Mouse (Mus musculus): ENCODE measurements at regions not wholly inside any gene's neighbourhood (a gene's known extent, or its start where the extent isn't known, plus 50 kb on each side); places are given as distances from the start of the nearest gene placed in this dataset.

- no peak for DNase-seq (ENCODE audit: low spot score in 2 of 2)
Measured at GRCm38 (mm10) chr5:119137821-119138221, 532.6 kb upstream of the Tbx3 start.

- DNase-seq (ENCODE audit: low spot score in 2 of 2), result no peak
Measured at GRCm38 (mm10) chr5:119138293-119138692, 532.2 kb upstream of the Tbx3 start.

GRCm38 (mm10) chr5:119139336-119139735 lies 531.1 kb upstream of the Tbx3 start:
- DNase-seq (ENCODE audit: low spot score in 2 of 2), result no peak

GRCm38 (mm10) chr5:119139816-119140215 lies 530.7 kb upstream of the Tbx3 start:
- DNase-seq (ENCODE audit: low spot score in 2 of 2), result no peak

- no peak for DNase-seq (ENCODE audit: low spot score in 2 of 2)
Measured at GRCm38 (mm10) chr5:119143411-119143810, 527.1 kb upstream of the Tbx3 start.

GRCm38 (mm10) chr5:119149389-119150185 lies 520.9 kb upstream of the Tbx3 start:
- DNase-seq (ENCODE audit: low spot score in 2 of 2), result no peak

GRCm38 (mm10) chr5:119153086-119153485 lies 517.4 kb upstream of the Tbx3 start:
- no peak for DNase-seq (ENCODE audit: low spot score in 2 of 2)

- DNase-seq (ENCODE audit: low spot score in 2 of 2), result no peak
Measured at GRCm38 (mm10) chr5:119156638-119157037, 513.8 kb upstream of the Tbx3 start.

- no peak for DNase-seq (ENCODE audit: low spot score in 2 of 2)
Measured at GRCm38 (mm10) chr5:119158171-119158570, 512.3 kb upstream of the Tbx3 start.

GRCm38 (mm10) chr5:119162132-119162675 lies 508.3 kb upstream of the Tbx3 start:
- peak in 1 of 2 experiments; percentile 21 for DNase-seq (ENCODE audit: low spot score in 2 of 2)

GRCm38 (mm10) chr5:119167718-119168117 lies 502.8 kb upstream of the Tbx3 start:
- DNase-seq (ENCODE audit: low spot score in 2 of 2), result peak; percentile 60 to 69

GRCm38 (mm10) chr5:119169274-119169673 lies 501.2 kb upstream of the Tbx3 start:
- DNase-seq (ENCODE audit: low spot score in 2 of 2), result no peak

GRCm38 (mm10) chr5:119171626-119172025 lies 498.8 kb upstream of the Tbx3 start:
- no peak for DNase-seq (ENCODE audit: low spot score in 2 of 2)

GRCm38 (mm10) chr5:119178805-119179204 lies 491.7 kb upstream of the Tbx3 start:
- DNase-seq (ENCODE audit: low spot score in 2 of 2), result no peak

GRCm38 (mm10) chr5:119183545-119184047 lies 486.9 kb upstream of the Tbx3 start:
- no peak for DNase-seq (ENCODE audit: low spot score in 2 of 2)

- DNase-seq (ENCODE audit: low spot score in 2 of 2), result no peak
Measured at GRCm38 (mm10) chr5:119186611-119187010, 483.9 kb upstream of the Tbx3 start.

GRCm38 (mm10) chr5:119188476-119188875 lies 482.0 kb upstream of the Tbx3 start:
- no peak for DNase-seq (ENCODE audit: low spot score in 2 of 2)

- DNase-seq (ENCODE audit: low spot score in 2 of 2), result no peak
Measured at GRCm38 (mm10) chr5:119193699-119194681, 476.5 kb upstream of the Tbx3 start.

- no peak for DNase-seq (ENCODE audit: low spot score in 2 of 2)
Measured at GRCm38 (mm10) chr5:119199906-119200305, 470.6 kb upstream of the Tbx3 start.

- no peak for DNase-seq (ENCODE audit: low spot score in 2 of 2)
Measured at GRCm38 (mm10) chr5:119201251-119201650, 469.2 kb upstream of the Tbx3 start.

- DNase-seq (ENCODE audit: low spot score in 2 of 2), result no peak
Measured at GRCm38 (mm10) chr5:119204736-119205135, 465.7 kb upstream of the Tbx3 start.

Data from layer of hippocampus, postnatal 14 days (tissue).